Mouse (Mus musculus) yolk sac, embryonic 10.5 days (tissue): ENCODE data around the gene Kif5c.

Experiments used
- DNase-seq: peaks from one replicate; pipeline ENCODE4 v3.0.0-alpha.2; 2017; ENCODE audit warnings: low spot score

Gene Kif5c

GRCm38 (mm10) chr2:49671753-49672500 lies 52.8 kb downstream of the Kif5c start:
- DNase-seq: no peak

- no peak for DNase-seq
Measured at GRCm38 (mm10) chr2:49672501-49672874, 53.4 kb downstream of the Kif5c start.

- DNase-seq: no peak
Measured at GRCm38 (mm10) chr2:49676020-49676419, 56.9 kb downstream of the Kif5c start.

GRCm38 (mm10) chr2:49678386-49678785 lies 59.3 kb downstream of the Kif5c start:
- DNase-seq: no peak

- no peak for DNase-seq
Measured at GRCm38 (mm10) chr2:49679135-49679964, 60.3 kb downstream of the Kif5c start.

GRCm38 (mm10) chr2:49682754-49683153 lies 63.7 kb downstream of the Kif5c start:
- DNase-seq: no peak

- DNase-seq: no peak
Measured at GRCm38 (mm10) chr2:49684808-49685207, 65.7 kb downstream of the Kif5c start.

- DNase-seq: no peak
Measured at GRCm38 (mm10) chr2:49690421-49690826, 71.3 kb downstream of the Kif5c start.

- DNase-seq: no peak
Measured at GRCm38 (mm10) chr2:49691441-49691840, 72.3 kb downstream of the Kif5c start.

- DNase-seq: no peak
Measured at GRCm38 (mm10) chr2:49694727-49695126, 75.6 kb downstream of the Kif5c start.

- DNase-seq: no peak
Measured at GRCm38 (mm10) chr2:49695461-49695860, 76.4 kb downstream of the Kif5c start.

- DNase-seq: no peak
Measured at GRCm38 (mm10) chr2:49698851-49699250, 79.8 kb downstream of the Kif5c start.

- no peak for DNase-seq
Measured at GRCm38 (mm10) chr2:49700176-49700971, 81.3 kb downstream of the Kif5c start.

- no peak for DNase-seq
Measured at GRCm38 (mm10) chr2:49710223-49710622, 91.1 kb downstream of the Kif5c start.

- DNase-seq: no peak
Measured at GRCm38 (mm10) chr2:49711693-49712092, 92.6 kb downstream of the Kif5c start.

- DNase-seq: no peak
Measured at GRCm38 (mm10) chr2:49712336-49712887, 93.3 kb downstream of the Kif5c start.

GRCm38 (mm10) chr2:49716490-49716889 lies 97.4 kb downstream of the Kif5c start:
- DNase-seq: no peak

- DNase-seq: no peak
Measured at GRCm38 (mm10) chr2:49717437-49718116, 98.5 kb downstream of the Kif5c start.

- no peak for DNase-seq
Measured at GRCm38 (mm10) chr2:49718492-49718891, 99.4 kb downstream of the Kif5c start.

GRCm38 (mm10) chr2:49718935-49719850 lies 100.1 kb downstream of the Kif5c start:
- no peak for DNase-seq
